Mouse (Mus musculus): ENCODE results near the gene Hopx.

Gene Hopx

DNA sequence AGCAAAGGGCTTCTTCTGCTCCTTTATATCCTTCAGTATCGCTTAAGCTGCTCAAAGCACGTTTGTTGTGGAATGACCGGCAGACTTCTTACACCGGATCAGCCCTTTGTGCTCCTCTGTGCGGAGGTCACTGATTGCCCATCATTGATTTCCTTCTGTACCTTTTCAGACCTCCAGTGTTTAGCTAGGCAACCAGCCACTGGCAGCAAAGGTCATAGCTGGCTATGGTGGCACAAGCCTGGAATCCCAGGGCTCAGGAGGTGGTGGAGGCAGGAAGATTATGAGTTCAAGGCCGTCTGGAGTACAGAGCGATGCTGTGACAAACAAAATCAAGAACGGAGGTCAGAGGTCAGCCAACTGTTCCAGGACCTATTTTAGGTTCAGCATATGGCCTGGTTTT is 17.0 kb upstream of the Hopx start:
- no peak for DNase-seq

GRCm38 (mm10) chr5:77130310-77131020 is 15.5 kb upstream of the Hopx start:
- DNase-seq, result no peak

DNA sequence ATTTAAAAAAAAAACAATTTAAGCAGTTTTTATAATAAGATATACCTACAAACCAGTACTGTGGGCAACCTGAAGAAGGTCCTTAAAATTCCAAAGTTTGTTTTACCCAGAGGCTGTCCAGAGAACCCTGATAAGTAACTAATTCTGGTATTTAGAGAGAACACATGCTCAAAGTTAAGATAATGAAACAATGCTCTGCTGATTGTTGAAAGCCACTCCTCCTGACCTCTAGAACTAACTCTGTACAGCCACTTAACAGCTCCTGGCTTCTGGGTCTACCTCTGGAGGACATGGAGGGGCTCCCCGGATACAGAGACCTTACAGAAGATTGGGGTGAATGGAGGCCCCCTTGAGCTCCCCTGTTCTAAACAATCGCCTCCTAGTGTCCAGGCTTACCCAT is 15.0 kb upstream of the Hopx start:
- DNase-seq, result no peak

DNA sequence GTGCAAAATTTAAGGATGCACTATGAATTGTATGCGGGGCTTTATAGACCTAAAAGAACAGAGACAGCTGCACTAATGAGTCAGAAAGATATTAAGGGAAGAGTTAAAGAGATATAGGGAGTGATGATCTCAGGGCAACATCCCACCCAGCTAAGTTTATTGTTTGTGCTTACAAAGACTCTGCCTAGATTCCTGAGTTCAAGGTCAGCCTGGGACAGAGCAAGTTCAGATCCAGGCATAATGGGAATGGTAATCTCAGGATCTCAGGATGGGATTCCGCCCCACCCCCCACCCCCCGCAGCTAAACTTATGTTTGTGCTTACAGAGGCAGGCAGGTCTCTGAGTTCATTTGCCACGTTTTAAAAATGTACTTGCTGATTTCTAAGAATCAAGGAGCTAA is 13.9 kb upstream of the Hopx start:
- DNase-seq, result no peak

GRCm38 (mm10) chr5:77126415-77126968 is 11.6 kb upstream of the Hopx start:
- no peak for DNase-seq

DNA sequence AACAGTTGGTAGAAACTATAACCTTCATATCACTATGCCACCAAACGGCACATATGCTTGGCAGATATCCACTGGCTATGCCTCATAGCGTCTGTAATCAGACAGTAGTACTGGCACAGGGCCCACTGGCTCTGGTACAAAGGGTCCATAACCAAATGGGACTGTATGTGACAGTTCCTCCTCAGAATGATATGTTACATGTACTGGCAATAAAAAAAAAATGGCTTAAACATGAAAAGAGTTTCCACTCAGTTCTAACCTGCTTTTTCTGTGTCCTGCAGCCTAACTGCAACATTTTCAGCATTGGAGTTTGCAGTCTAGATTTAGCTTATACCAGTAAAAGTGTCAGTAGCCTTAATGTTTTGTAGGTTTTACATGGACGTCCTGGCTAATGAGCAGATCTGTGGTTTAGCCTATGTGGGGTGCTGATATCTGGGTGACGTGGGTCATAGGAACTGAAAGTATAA is 9.9 kb upstream of the Hopx start:
- DNase-seq, result no peak

- no peak for DNase-seq
These were observed 9.2 kb upstream of the Hopx start for GRCm38 (mm10) chr5:77124165-77124564.

- no peak for DNase-seq
These were observed 8.7 kb upstream of the Hopx start for GRCm38 (mm10) chr5:77123597-77123996.

GRCm38 (mm10) chr5:77122254-77123192 is 7.6 kb upstream of the Hopx start:
- DNase-seq, result peak; percentile 14

- no peak for DNase-seq
These were observed 5.8 kb upstream of the Hopx start for GRCm38 (mm10) chr5:77120701-77121100.

DNA sequence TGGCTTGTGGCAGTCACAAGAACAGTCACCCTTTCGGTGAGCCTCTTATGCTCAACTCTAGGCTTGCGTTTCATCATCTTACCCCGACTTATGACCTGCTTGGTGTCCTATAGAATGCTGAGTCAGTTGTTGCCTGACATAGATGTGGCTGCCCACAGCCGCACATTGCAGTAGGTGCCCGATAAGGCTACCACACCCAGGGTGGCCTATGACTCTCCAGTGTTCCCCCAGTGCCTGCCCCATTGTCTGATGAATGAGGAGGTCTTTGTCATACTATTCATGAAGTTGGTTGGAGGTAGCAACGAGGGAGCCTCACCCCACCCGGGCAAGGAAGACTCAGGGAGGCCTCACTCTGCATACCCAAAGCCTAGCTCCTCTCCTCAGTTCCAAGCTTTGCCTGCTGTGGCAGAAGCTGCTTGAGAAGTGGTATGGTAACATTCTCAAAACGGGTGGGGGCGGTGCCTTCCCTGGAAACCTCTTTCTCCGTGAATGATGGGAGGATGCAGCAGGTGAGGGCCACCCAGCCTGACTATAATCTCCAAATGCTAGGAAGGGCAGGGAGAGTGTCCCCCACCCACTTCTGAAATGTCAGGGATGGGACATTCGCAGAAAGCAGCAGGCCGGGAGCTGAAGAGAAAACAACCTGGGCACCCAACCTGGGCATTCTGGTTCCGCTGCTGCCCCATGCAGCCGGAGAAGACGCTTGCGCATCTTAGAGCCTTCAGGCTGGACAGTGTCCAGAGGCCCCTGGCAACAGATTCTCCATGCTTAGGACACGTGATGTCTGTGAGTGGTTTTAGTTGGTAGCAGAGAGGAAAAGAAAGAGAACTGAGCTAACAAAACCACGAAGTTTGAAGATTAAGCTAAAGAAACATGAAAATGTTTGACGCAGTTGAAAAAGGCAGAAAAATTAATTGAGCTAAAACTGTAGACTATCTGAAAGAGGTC is 4.8 kb upstream of the Hopx start:
- no peak for DNase-seq

DNA sequence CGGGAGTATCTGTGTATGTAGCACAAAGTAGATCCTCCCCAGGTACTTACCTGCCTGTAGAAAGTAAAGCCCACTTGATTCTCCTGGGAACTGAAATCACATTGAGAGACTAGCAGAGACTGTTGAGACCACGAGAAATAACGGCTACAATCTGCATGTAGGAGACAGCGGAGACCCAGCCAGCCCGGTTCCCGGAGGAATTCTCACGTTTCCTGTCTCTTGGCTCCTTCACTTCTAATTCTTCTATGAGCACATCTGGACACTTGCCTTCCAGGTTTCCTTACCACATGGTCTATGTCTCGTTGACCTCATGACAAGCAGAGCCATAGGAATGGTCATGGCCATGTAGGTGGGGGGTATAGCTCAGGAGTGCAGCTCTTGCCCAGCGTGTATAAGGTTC is 811 bp upstream of the Hopx start:
- no peak for DNase-seq

GRCm38 (mm10) chr5:77113773-77114172 is 1.1 kb downstream of the Hopx start:
- no peak for DNase-seq

DNA sequence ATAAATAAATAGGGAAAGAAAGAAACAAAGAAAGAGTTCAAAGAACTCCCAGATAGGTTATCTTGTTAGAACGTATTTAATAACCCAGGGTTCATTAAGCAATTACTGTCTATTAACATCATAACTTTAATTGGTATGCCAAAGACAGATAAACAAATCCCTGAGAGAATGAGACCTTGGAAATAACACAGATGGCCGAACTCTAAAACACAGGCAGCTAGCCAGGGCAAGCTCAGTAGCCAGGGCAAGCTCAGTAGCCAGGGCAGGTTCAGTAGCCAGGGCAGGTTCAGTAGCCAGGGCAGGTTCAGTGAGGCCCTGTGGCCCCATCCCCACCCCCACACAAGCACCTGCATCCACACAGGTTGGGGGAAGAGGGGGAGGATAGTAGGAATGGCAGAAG is 2.9 kb downstream of the Hopx start:
- DNase-seq, result no peak

GRCm38 (mm10) chr5:77109814-77110213 is 5.1 kb downstream of the Hopx start:
- DNase-seq, result no peak

DNA sequence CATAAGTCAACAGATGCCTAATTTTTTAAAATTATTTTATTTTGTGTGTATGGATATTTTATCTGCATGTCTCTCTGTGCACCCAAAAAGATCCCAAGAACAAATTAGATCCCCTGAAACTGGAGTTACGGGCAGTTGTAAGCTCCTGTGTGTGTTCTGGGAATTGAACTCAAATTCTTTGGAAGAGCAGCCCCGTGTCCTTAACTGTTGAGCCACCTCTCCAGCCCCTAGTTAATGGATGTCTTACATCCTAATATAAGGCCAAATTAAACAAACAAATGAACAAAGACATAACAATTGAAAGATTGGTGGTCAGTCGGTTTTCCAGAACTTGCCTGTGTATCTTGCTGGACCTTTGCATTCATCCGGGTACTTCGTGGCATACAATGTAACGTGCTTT is 6.1 kb downstream of the Hopx start:
- no peak for DNase-seq

DNA sequence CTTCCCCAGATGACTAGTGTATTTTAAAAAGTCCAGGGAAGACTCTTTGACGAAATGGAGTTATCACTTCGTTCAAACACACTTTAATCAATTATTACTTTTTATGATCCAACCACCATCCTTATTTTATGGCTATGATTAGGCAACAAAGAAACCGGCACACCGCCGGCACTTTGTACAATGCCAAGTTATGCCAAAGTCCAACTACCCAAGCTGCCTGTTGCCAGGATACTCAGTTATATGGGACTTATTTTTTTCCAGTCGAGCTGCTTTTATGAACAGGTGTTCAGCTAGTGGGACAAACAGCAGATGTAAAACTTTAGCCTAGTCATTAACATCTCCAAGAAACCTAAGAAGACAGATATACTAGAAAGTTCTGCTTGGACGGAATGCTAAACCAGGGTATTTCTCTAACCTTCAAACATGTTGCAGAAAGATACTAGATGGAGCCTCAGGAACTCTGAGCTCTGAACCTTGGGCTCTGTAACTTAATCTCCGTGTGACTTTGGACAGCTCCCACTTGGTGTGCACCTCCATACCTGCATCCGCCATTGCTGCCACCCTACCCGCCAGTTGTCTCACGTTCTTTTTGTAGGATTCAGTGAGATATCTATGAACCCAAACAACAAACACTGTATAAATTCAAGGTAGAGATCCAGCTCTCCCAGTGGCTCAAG is 7.6 kb downstream of the Hopx start:
- no peak for DNase-seq

- no peak for DNase-seq
These were observed 12.2 kb downstream of the Hopx start for GRCm38 (mm10) chr5:77102522-77103365.

- DNase-seq, result no peak
These were observed 14.2 kb downstream of the Hopx start for GRCm38 (mm10) chr5:77100691-77101090.

DNA sequence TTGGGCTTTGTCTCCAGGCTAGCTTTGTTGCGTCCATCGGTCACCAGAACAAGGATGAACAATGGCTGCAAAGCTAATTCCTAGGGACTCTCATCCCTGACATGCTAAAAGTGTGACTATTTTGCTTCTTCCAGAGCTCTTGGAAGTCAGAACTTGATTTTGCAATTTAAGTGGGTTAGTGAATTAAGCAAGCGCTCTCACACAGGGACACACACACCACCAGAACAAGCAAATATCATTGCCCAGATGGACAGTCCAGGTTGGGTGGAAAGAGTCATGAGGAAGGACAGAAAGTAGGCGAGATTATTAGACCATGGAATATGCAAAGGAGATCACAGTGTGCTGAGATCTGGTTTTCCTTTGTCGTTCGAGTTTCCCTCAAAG is 14.9 kb downstream of the Hopx start:
- no peak for DNase-seq

Data from cerebellum, adult 11-12 months (tissue).